Mouse (Mus musculus): ENCODE results near the gene C1qtnf6. TPM values are rescaled to one million over a fixed set of nuclear protein-coding genes. Genes with fewer than 3 reads are reported as not detected.

C1qtnf6 gene
- total and polyA plus RNA-seq, 2 experiments from 2014 or later: 4.0 to 10.2 TPM

GRCm38 (mm10) chr15:78491301-78491700 lies 39.9 kb downstream of the C1qtnf6 start:
- H3K4me1 ChIP-seq (ENCODE audit: insufficient read depth): no peaks in the 10 kb centered on the region
- no peaks in the 10 kb centered on the region for H3K27me3 ChIP-seq (ENCODE audit: insufficient read depth, low read length)
- DNase-seq (no peak), ATAC-seq (no peak)
- no peak overlapping the region for H3K4me2 ChIP-seq (ENCODE audit: low read depth)
- TF ChIP-seq CTCF (IDR thresholded peaks at IDR 0.05; ENCODE audit: low read depth): no peak
- no peak overlapping the region for H3K4me3 ChIP-seq (ENCODE audit: low read depth, low read length)
- H3K27ac ChIP-seq (ENCODE audit: low read depth, low read length): no peak overlapping the region
- WGBS: 82% methylated on average over 3 of the region's 3 CpGs
- H3K9me3 ChIP-seq (ENCODE audit: low read length): no peaks in the 10 kb centered on the region
- no peaks in the 10 kb centered on the region for H3K36me3 ChIP-seq (ENCODE audit: insufficient read depth)
- no peak overlapping the region for H3K9ac ChIP-seq

GRCm38 (mm10) chr15:78489906-78490305 lies 41.3 kb downstream of the C1qtnf6 start:
- Histone ChIP-seq H3K9me3 (ENCODE audit: low read length) (no peaks in the 10 kb centered on the region), H3K4me3 (ENCODE audit: low read depth, low read length) (no peak overlapping the region), H3K4me1 (ENCODE audit: insufficient read depth) (no peaks in the 10 kb centered on the region), H3K27ac (ENCODE audit: low read depth, low read length) (no peak overlapping the region), H3K4me2 (ENCODE audit: low read depth) (no peak overlapping the region), H3K9ac (no peak overlapping the region), H3K27me3 (ENCODE audit: insufficient read depth, low read length) (no peaks in the 10 kb centered on the region), H3K36me3 (ENCODE audit: insufficient read depth) (no peaks in the 10 kb centered on the region)
- no peak for TF ChIP-seq CTCF (IDR thresholded peaks at IDR 0.05; ENCODE audit: low read depth)
- DNase-seq (no peak), ATAC-seq (no peak)
- 81% methylated on average over 8 of the region's 8 CpGs for WGBS

GRCm38 (mm10) chr15:78489248-78489647 lies 42.0 kb downstream of the C1qtnf6 start:
- Histone ChIP-seq H3K36me3 (ENCODE audit: insufficient read depth) (no peaks in the 10 kb centered on the region), H3K4me3 (ENCODE audit: low read depth, low read length) (no peak overlapping the region), H3K9ac (no peak overlapping the region), H3K4me2 (ENCODE audit: low read depth) (no peak overlapping the region), H3K9me3 (ENCODE audit: low read length) (no peaks in the 10 kb centered on the region), H3K27ac (ENCODE audit: low read depth, low read length) (no peak overlapping the region), H3K4me1 (ENCODE audit: insufficient read depth) (no peaks in the 10 kb centered on the region), H3K27me3 (ENCODE audit: insufficient read depth, low read length) (no peaks in the 10 kb centered on the region)
- no peak for TF ChIP-seq CTCF (IDR thresholded peaks at IDR 0.05; ENCODE audit: low read depth)
- no peak for DNase-seq
- 86% methylated on average over 3 of the region's 3 CpGs for WGBS
- no peak for ATAC-seq

GRCm38 (mm10) chr15:78487066-78487465 lies 44.1 kb downstream of the C1qtnf6 start:
- no peak for ATAC-seq
- Histone ChIP-seq H3K4me1 (ENCODE audit: insufficient read depth) (no peaks in the 10 kb centered on the region), H3K4me3 (ENCODE audit: low read depth, low read length) (no peak overlapping the region), H3K27me3 (ENCODE audit: insufficient read depth, low read length) (no peaks in the 10 kb centered on the region), H3K36me3 (ENCODE audit: insufficient read depth) (no peaks in the 10 kb centered on the region), H3K9ac (no peak overlapping the region), H3K4me2 (ENCODE audit: low read depth) (no peak overlapping the region), H3K9me3 (ENCODE audit: low read length) (no peaks in the 10 kb centered on the region), H3K27ac (ENCODE audit: low read depth, low read length) (no peak overlapping the region)
- 50% methylated on average over 4 of the region's 4 CpGs for WGBS
- no peak for TF ChIP-seq CTCF (IDR thresholded peaks at IDR 0.05; ENCODE audit: low read depth)
- DNase-seq: no peak

GRCm38 (mm10) chr15:78486564-78486963 lies 44.7 kb downstream of the C1qtnf6 start:
- H3K27me3 ChIP-seq (ENCODE audit: insufficient read depth, low read length): no peaks in the 10 kb centered on the region
- no peak for ATAC-seq
- DNase-seq: no peak
- no peak overlapping the region for H3K4me2 ChIP-seq (ENCODE audit: low read depth)
- no peaks in the 10 kb centered on the region for H3K36me3 ChIP-seq (ENCODE audit: insufficient read depth)
- H3K9me3 ChIP-seq (ENCODE audit: low read length): no peaks in the 10 kb centered on the region
- H3K9ac ChIP-seq: no peak overlapping the region
- 100% methylated on average over 1 of the region's 1 CpGs for WGBS
- no peak for TF ChIP-seq CTCF (IDR thresholded peaks at IDR 0.05; ENCODE audit: low read depth)
- no peak overlapping the region for H3K4me3 ChIP-seq (ENCODE audit: low read depth, low read length)
- H3K27ac ChIP-seq (ENCODE audit: low read depth, low read length): no peak overlapping the region
- H3K4me1 ChIP-seq (ENCODE audit: insufficient read depth): no peaks in the 10 kb centered on the region

GRCm38 (mm10) chr15:78483311-78483710 lies 47.9 kb downstream of the C1qtnf6 start:
- H3K4me2 ChIP-seq (ENCODE audit: low read depth): no peak overlapping the region
- H3K4me1 ChIP-seq (ENCODE audit: insufficient read depth): no peaks in the 10 kb centered on the region
- no peak overlapping the region for H3K9ac ChIP-seq
- H3K27ac ChIP-seq (ENCODE audit: low read depth, low read length): no peak overlapping the region
- no peaks in the 10 kb centered on the region for H3K9me3 ChIP-seq (ENCODE audit: low read length)
- H3K36me3 ChIP-seq (ENCODE audit: insufficient read depth): no peaks in the 10 kb centered on the region
- no peak overlapping the region for H3K4me3 ChIP-seq (ENCODE audit: low read depth, low read length)
- ATAC-seq (no peak), DNase-seq (no peak)
- TF ChIP-seq CTCF (IDR thresholded peaks at IDR 0.05; ENCODE audit: low read depth): no peak
- no peaks in the 10 kb centered on the region for H3K27me3 ChIP-seq (ENCODE audit: insufficient read depth, low read length)
- WGBS: 77% methylated on average over 4 of the region's 4 CpGs

GRCm38 (mm10) chr15:78482518-78482917 lies 48.7 kb downstream of the C1qtnf6 start:
- no peak for TF ChIP-seq CTCF (IDR thresholded peaks at IDR 0.05; ENCODE audit: low read depth)
- no peak overlapping the region for H3K4me2 ChIP-seq (ENCODE audit: low read depth)
- no peaks in the 10 kb centered on the region for H3K36me3 ChIP-seq (ENCODE audit: insufficient read depth)
- H3K4me3 ChIP-seq (ENCODE audit: low read depth, low read length): no peak overlapping the region
- no peak overlapping the region for H3K9ac ChIP-seq
- ATAC-seq (no peak), DNase-seq (no peak)
- H3K9me3 ChIP-seq (ENCODE audit: low read length): no peaks in the 10 kb centered on the region
- H3K27ac ChIP-seq (ENCODE audit: low read depth, low read length): no peak overlapping the region
- H3K27me3 ChIP-seq (ENCODE audit: insufficient read depth, low read length): no peaks in the 10 kb centered on the region
- H3K4me1 ChIP-seq (ENCODE audit: insufficient read depth): no peaks in the 10 kb centered on the region
- 79% methylated on average over 3 of the region's 3 CpGs for WGBS
